Mouse (Mus musculus) olfactory bulb, adult 2 months (tissue): ENCODE data around the gene Maml1. TPM values are rescaled to one million over a fixed set of nuclear protein-coding genes. Genes with fewer than 3 reads are reported as not detected.
A peak's percentile ranks its signal among the peaks of the same experiment; 100 is the strongest.

Experiments
- H3K27ac ChIP-seq: fragments of 200-500 bp; 2 replicates; pipeline ENCODE4 v1.5.1; 2012; ENCODE audit warnings: low read depth, low read length; ENCODE audit not compliant: insufficient read depth
- H3K4me1 ChIP-seq: fragments of 200-500 bp; 2 replicates; pipeline ENCODE4 v1.6.1; 2012; ENCODE audit warnings: low read length; ENCODE audit not compliant: control insufficient read depth, insufficient read depth
- H3K4me3 ChIP-seq: fragments of 200-500 bp; 2 replicates; pipeline ENCODE4 v1.5.1; 2012; ENCODE audit warnings: mild to moderate bottlenecking, low read depth, low read length, moderate library complexity; ENCODE audit not compliant: insufficient read depth
- CTCF ChIP-seq: fragments of 200-500 bp; IDR thresholded peaks from 2 replicates; pipeline ENCODE4 v1.5.1; 2012; ENCODE audit warnings: low read depth, mild to moderate bottlenecking, low read length, moderate library complexity; ENCODE audit not compliant: insufficient read depth
- POLR2A ChIP-seq: fragments of 200-500 bp; IDR thresholded peaks from 2 replicates; pipeline ENCODE4 v1.6.1; 2012; ENCODE audit warnings: mild to moderate bottlenecking, low read depth, low read length, moderate library complexity; ENCODE audit not compliant: insufficient read depth
- WGBS: fragments of 180-500 bp; shearing (Covaris S2); methylation state at CpG from one replicate; pipeline ENCODE4 v1.1.7; 2018; 5-methylcytosine and 5-hydroxymethylcytosine counted together
- polyA plus RNA-seq: library from polyadenylated mRNA; stranded (reverse); fragments of >200 nt; gene quantifications from 2 replicates; pipeline ENCODE4 v1.2.4, GENCODE M21; 2012; ENCODE audit warnings: low replicate concordance; ENCODE audit not compliant: missing spikeins, insufficient read depth, insufficient read length

Maml1 gene
- polyA plus RNA-seq, 1 experiment, result not detected

GRCm38 (mm10) chr11:50285696-50286095 is 6.4 kb downstream of the Maml1 start:
- no peak for TF ChIP-seq POLR2A
- no peak for TF ChIP-seq CTCF
- H3K4me3 ChIP-seq, result no peak overlapping the region
- WGBS, result 92% methylated on average over 7 of the region's 7 CpGs

GRCm38 (mm10) chr11:50285263-50285662 is 6.8 kb downstream of the Maml1 start:
- no peak for TF ChIP-seq POLR2A
- TF ChIP-seq CTCF, result no peak
- Histone ChIP-seq H3K27ac (no peak overlapping the region), H3K4me1 (peaks cover 5% of the 10 kb centered on the region; the same call in 1 of the 2 replicates), H3K4me3 (no peak overlapping the region)
- WGBS, result 83% methylated on average over 5 of the region's 5 CpGs

More at GRCm38 (mm10) chr11:50285696-50286095, 6.4 kb downstream of the Maml1 start:
- Histone ChIP-seq H3K4me1 (peaks cover 5% of the 10 kb centered on the region; the same call in 1 of the 2 replicates), H3K27ac (no peak overlapping the region)

DNA sequence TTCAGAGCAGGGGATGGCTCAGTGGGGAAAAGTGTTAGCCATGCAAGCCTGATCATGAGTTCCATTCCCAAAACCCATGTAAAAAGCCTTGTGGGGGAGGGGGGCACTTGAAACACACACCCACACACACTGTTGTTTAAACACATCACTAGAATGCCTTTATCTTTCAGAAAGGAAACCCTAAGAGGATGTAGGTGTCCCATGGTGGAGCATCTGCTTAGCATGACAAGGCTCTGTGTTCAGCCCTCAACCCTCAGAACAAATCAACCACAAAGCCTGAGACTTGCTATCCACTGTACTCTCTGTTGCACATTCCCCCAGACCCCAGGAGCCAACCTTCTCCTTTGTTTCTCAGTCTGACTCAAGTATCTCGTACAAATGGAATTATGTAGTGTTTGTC is 12.1 kb downstream of the Maml1 start:
- Histone ChIP-seq H3K4me1 (peaks cover 6% of the 10 kb centered on the region), H3K27ac (no peak overlapping the region), H3K4me3 (no peak overlapping the region)
- no peak for TF ChIP-seq CTCF
- TF ChIP-seq POLR2A, result no peak
- WGBS, result 45% methylated on average over 1 of the region's 1 CpGs

GRCm38 (mm10) chr11:50279005-50279404 is 13.1 kb downstream of the Maml1 start:
- no peak overlapping the region for H3K4me3 ChIP-seq
- TF ChIP-seq CTCF (no peak), POLR2A (no peak)
- WGBS, result 81% methylated on average over 4 of the region's 4 CpGs
- H3K4me1 ChIP-seq, result peaks cover 9% of the 10 kb centered on the region
- H3K27ac ChIP-seq, result no peak overlapping the region

GRCm38 (mm10) chr11:50277706-50278105 is 14.4 kb downstream of the Maml1 start:
- no peak overlapping the region for H3K27ac ChIP-seq
- H3K4me1 ChIP-seq, result peaks cover 10% of the 10 kb centered on the region
- TF ChIP-seq POLR2A (no peak), CTCF (no peak)
- 87% methylated on average over 6 of the region's 6 CpGs for WGBS
- H3K4me3 ChIP-seq, result no peak overlapping the region

GRCm38 (mm10) chr11:50277025-50277424 is 15.1 kb downstream of the Maml1 start:
- no peak overlapping the region for H3K27ac ChIP-seq
- H3K4me1 ChIP-seq, result peaks cover 12% of the 10 kb centered on the region
- TF ChIP-seq POLR2A (no peak), CTCF (no peak)
- H3K4me3 ChIP-seq, result no peak overlapping the region

DNA sequence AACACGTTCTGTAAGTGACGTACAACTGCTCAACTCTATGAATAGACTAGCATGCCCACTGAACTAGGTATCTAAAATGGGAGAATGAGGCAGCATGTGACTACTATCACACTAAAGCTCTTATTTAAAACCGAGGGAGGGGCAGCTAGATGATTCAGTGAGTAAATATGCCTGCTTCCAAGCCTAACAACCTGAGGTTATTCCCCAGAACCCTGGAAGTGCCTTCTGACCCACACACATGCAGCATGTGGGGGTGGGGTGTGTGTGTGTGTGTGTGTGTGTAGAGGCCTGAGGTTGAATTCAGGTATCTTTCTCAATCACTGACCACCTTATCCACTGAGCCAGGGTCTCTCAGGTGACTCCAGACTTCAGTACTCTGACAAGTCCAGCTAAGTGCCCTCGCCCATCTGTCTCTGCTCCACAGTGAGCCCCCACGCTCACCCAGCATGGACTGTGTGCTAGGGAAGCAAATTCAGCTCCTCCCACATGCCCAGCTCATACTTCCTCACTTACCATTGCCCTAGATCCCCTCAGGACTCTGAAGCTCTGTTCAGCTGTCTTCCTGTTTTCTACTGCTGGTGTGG is 16.5 kb downstream of the Maml1 start:
- H3K4me1 ChIP-seq, result peaks cover 20% of the 10 kb centered on the region
- no peak overlapping the region for H3K4me3 ChIP-seq
- H3K27ac ChIP-seq, result no peak overlapping the region
- 41% methylated on average over 5 of the region's 5 CpGs for WGBS
- TF ChIP-seq POLR2A, result no peak
- TF ChIP-seq CTCF, result no peak

DNA sequence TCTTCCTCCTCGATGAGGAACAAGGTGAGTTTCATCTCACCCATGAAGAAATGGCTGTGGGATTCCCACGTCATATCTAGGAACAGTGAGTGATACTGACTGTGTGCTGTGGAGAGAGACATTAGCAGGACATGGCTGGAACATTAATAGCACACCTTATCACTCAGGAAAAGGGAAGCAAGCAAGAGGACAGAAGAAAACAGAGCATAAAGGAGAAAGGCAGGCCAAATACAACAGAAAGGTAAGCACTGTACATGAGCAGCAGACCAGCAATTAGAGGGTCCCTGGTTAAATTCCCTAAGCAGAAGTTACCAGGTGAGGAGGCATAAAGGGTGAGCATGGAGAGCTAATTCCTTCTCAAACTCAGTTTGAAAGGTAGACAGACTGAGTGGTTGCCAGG is 17.0 kb downstream of the Maml1 start:
- H3K4me3 ChIP-seq, result no peak overlapping the region
- TF ChIP-seq CTCF (no peak), POLR2A (no peak)
- peaks cover 18% of the 10 kb centered on the region for H3K4me1 ChIP-seq
- 91% methylated on average over 2 of the region's 2 CpGs for WGBS
- 0 out of 2 replicates have a peak overlapping the region, but pooled peaks have one; percentile 12 for H3K27ac ChIP-seq

- H3K27ac ChIP-seq, result no peak overlapping the region
- TF ChIP-seq CTCF (no peak), POLR2A (no peak)
- no peak overlapping the region for H3K4me3 ChIP-seq
- H3K4me1 ChIP-seq, result peaks cover 18% of the 10 kb centered on the region
- 44% methylated on average over 2 of the region's 2 CpGs for WGBS
Measured at GRCm38 (mm10) chr11:50272819-50273218, 19.3 kb downstream of the Maml1 start.
